Mouse (Mus musculus): ENCODE measurements around the gene Qrich1. TPM values are rescaled to one million over a fixed set of nuclear protein-coding genes. Genes with fewer than 3 reads are reported as not detected.

Gene Qrich1
- polyA plus RNA-seq, 1 experiment from 2014 or later = 85.1 TPM

- Histone ChIP-seq H3K36me3 (ENCODE audit: control insufficient read depth, insufficient read depth, low read length) (peaks cover 36% of the 10 kb centered on the region), H3K4me2 (ENCODE audit: low read length) (peak overlapping the region; percentile 85), H3K9ac (ENCODE audit: low read length) (peak overlapping the region; percentile 99), H3K27ac (replicated peaks in 1 of 2; ENCODE audit: control insufficient read depth in 1 of 2, insufficient read depth in 1 of 2, low read depth in 2 of 2, low read length in 2 of 2) (peak overlapping the region; percentile 88 to 99), H3K4me3 (ENCODE audit: control insufficient read depth in 1 of 2, insufficient read depth in 1 of 2, low read depth in 1 of 2, low read length in 2 of 2) (peak overlapping the region; percentile 79 to 98), H3K27me3 (ENCODE audit: control insufficient read depth, insufficient read depth, low read length) (no peaks in the 10 kb centered on the region), H3K4me1 (ENCODE audit: control insufficient read depth in 2 of 2, insufficient read depth in 2 of 2, low read length in 2 of 2) (peaks cover 0 to 25% of the 10 kb centered on the region in 2 experiments; a peak in 2 of 4 replicates), H3K9me3 (ENCODE audit: control insufficient read depth, low read length) (no peaks in the 10 kb centered on the region)
- ATAC-seq (ENCODE audit: insufficient number of reproducible peaks, insufficient read depth, low FRiP score, low read depth) = peak; percentile 2; the same call in 1 of the 2 replicates
- 0% methylated on average over 13 of the region's 13 CpGs for WGBS
These were observed 1.3 kb downstream of the Qrich1 start for GRCm38 (mm10) chr9:108517931-108518332.

- Histone ChIP-seq H3K27ac (replicated peaks in 1 of 2; ENCODE audit: control insufficient read depth in 1 of 2, insufficient read depth in 1 of 2, low read depth in 2 of 2, low read length in 2 of 2) (no peak overlapping the region), H3K27me3 (ENCODE audit: control insufficient read depth, insufficient read depth, low read length) (no peaks in the 10 kb centered on the region), H3K4me2 (ENCODE audit: low read length) (no peak overlapping the region), H3K4me3 (ENCODE audit: control insufficient read depth in 1 of 2, insufficient read depth in 1 of 2, low read depth in 1 of 2, low read length in 2 of 2) (no peak overlapping the region), H3K36me3 (ENCODE audit: control insufficient read depth, insufficient read depth, low read length) (peaks cover 7% of the 10 kb centered on the region), H3K9ac (ENCODE audit: low read length) (no peak overlapping the region), H3K9me3 (ENCODE audit: control insufficient read depth, low read length) (no peaks in the 10 kb centered on the region), H3K4me1 (ENCODE audit: control insufficient read depth in 2 of 2, insufficient read depth in 2 of 2, low read length in 2 of 2) (peaks cover 0 to 18% of the 10 kb centered on the region in 2 experiments; a peak in 2 of 4 replicates)
- 75% methylated on average over 2 of the region's 2 CpGs for WGBS
- no peak for ATAC-seq (ENCODE audit: insufficient number of reproducible peaks, insufficient read depth, low FRiP score, low read depth)
These were observed 5.0 kb downstream of the Qrich1 start for GRCm38 (mm10) chr9:108521604-108522003.

- Histone ChIP-seq H3K4me3 (ENCODE audit: control insufficient read depth in 1 of 2, insufficient read depth in 1 of 2, low read depth in 1 of 2, low read length in 2 of 2) (no peak overlapping the region), H3K27ac (replicated peaks in 1 of 2; ENCODE audit: control insufficient read depth in 1 of 2, insufficient read depth in 1 of 2, low read depth in 2 of 2, low read length in 2 of 2) (no peak overlapping the region), H3K9ac (ENCODE audit: low read length) (no peak overlapping the region), H3K4me2 (ENCODE audit: low read length) (no peak overlapping the region), H3K9me3 (ENCODE audit: control insufficient read depth, low read length) (no peaks in the 10 kb centered on the region), H3K27me3 (ENCODE audit: control insufficient read depth, insufficient read depth, low read length) (no peaks in the 10 kb centered on the region), H3K36me3 (ENCODE audit: control insufficient read depth, insufficient read depth, low read length) (peaks cover 13% of the 10 kb centered on the region), H3K4me1 (ENCODE audit: control insufficient read depth in 2 of 2, insufficient read depth in 2 of 2, low read length in 2 of 2) (peaks cover 0 to 18% of the 10 kb centered on the region in 2 experiments; a peak in 2 of 4 replicates)
- WGBS = 93% methylated on average over 4 of the region's 4 CpGs
- ATAC-seq (ENCODE audit: insufficient number of reproducible peaks, insufficient read depth, low FRiP score, low read depth) = no peak
These were observed 6.7 kb downstream of the Qrich1 start for GRCm38 (mm10) chr9:108523341-108523740.

- H3K9ac ChIP-seq (ENCODE audit: low read length) = no peak overlapping the region
- no peak overlapping the region for H3K4me2 ChIP-seq (ENCODE audit: low read length)
- H3K9me3 ChIP-seq (ENCODE audit: control insufficient read depth, low read length) = no peaks in the 10 kb centered on the region
- peaks cover 28% of the 10 kb centered on the region for H3K36me3 ChIP-seq (ENCODE audit: control insufficient read depth, insufficient read depth, low read length)
- WGBS = 81% methylated on average over 3 of the region's 3 CpGs
- H3K4me3 ChIP-seq (ENCODE audit: control insufficient read depth in 1 of 2, insufficient read depth in 1 of 2, low read depth in 1 of 2, low read length in 2 of 2) = no peak overlapping the region
- H3K27ac ChIP-seq (replicated peaks in 1 of 2; ENCODE audit: control insufficient read depth in 1 of 2, insufficient read depth in 1 of 2, low read depth in 2 of 2, low read length in 2 of 2) = no peak overlapping the region
- no peaks in the 10 kb centered on the region for H3K27me3 ChIP-seq (ENCODE audit: control insufficient read depth, insufficient read depth, low read length)
- ATAC-seq (ENCODE audit: insufficient number of reproducible peaks, insufficient read depth, low FRiP score, low read depth) = no peak
- H3K4me1 ChIP-seq (ENCODE audit: control insufficient read depth in 2 of 2, insufficient read depth in 2 of 2, low read length in 2 of 2) = peaks cover 0 to 8% of the 10 kb centered on the region in 2 experiments; a peak in 2 of 4 replicates
These were observed 8.8 kb downstream of the Qrich1 start for GRCm38 (mm10) chr9:108525400-108525799.

GRCm38 (mm10) chr9:108530954-108531353, 14.3 kb downstream of the Qrich1 start:
- Histone ChIP-seq H3K9ac (ENCODE audit: low read length) (no peak overlapping the region), H3K9me3 (ENCODE audit: control insufficient read depth, low read length) (no peaks in the 10 kb centered on the region), H3K36me3 (ENCODE audit: control insufficient read depth, insufficient read depth, low read length) (peaks cover 84% of the 10 kb centered on the region), H3K4me1 (ENCODE audit: control insufficient read depth in 2 of 2, insufficient read depth in 2 of 2, low read length in 2 of 2) (no peaks in the 10 kb centered on the region), H3K4me3 (ENCODE audit: control insufficient read depth in 1 of 2, insufficient read depth in 1 of 2, low read depth in 1 of 2, low read length in 2 of 2) (no peak overlapping the region), H3K27ac (replicated peaks in 1 of 2; ENCODE audit: control insufficient read depth in 1 of 2, insufficient read depth in 1 of 2, low read depth in 2 of 2, low read length in 2 of 2) (no peak overlapping the region), H3K4me2 (ENCODE audit: low read length) (no peak overlapping the region), H3K27me3 (ENCODE audit: control insufficient read depth, insufficient read depth, low read length) (no peaks in the 10 kb centered on the region)
- 76% methylated on average over 1 of the region's 1 CpGs for WGBS
- no peak for ATAC-seq (ENCODE audit: insufficient number of reproducible peaks, insufficient read depth, low FRiP score, low read depth)

GRCm38 (mm10) chr9:108531496-108531895, 14.9 kb downstream of the Qrich1 start:
- Histone ChIP-seq H3K4me1 (ENCODE audit: control insufficient read depth in 2 of 2, insufficient read depth in 2 of 2, low read length in 2 of 2) (no peaks in the 10 kb centered on the region), H3K9ac (ENCODE audit: low read length) (no peak overlapping the region), H3K4me2 (ENCODE audit: low read length) (no peak overlapping the region), H3K27me3 (ENCODE audit: control insufficient read depth, insufficient read depth, low read length) (no peaks in the 10 kb centered on the region), H3K36me3 (ENCODE audit: control insufficient read depth, insufficient read depth, low read length) (peaks cover 89% of the 10 kb centered on the region), H3K9me3 (ENCODE audit: control insufficient read depth, low read length) (no peaks in the 10 kb centered on the region), H3K27ac (replicated peaks in 1 of 2; ENCODE audit: control insufficient read depth in 1 of 2, insufficient read depth in 1 of 2, low read depth in 2 of 2, low read length in 2 of 2) (no peak overlapping the region), H3K4me3 (ENCODE audit: control insufficient read depth in 1 of 2, insufficient read depth in 1 of 2, low read depth in 1 of 2, low read length in 2 of 2) (no peak overlapping the region)
- 92% methylated on average over 1 of the region's 1 CpGs for WGBS
- no peak for ATAC-seq (ENCODE audit: insufficient number of reproducible peaks, insufficient read depth, low FRiP score, low read depth)

GRCm38 (mm10) chr9:108540846-108541245, 24.2 kb downstream of the Qrich1 start:
- H3K27ac ChIP-seq (replicated peaks in 1 of 2; ENCODE audit: control insufficient read depth in 1 of 2, insufficient read depth in 1 of 2, low read depth in 2 of 2, low read length in 2 of 2) = no peak overlapping the region
- no peak overlapping the region for H3K4me3 ChIP-seq (ENCODE audit: control insufficient read depth in 1 of 2, insufficient read depth in 1 of 2, low read depth in 1 of 2, low read length in 2 of 2)
- ATAC-seq (ENCODE audit: insufficient number of reproducible peaks, insufficient read depth, low FRiP score, low read depth) = no peak
- H3K4me1 ChIP-seq (ENCODE audit: control insufficient read depth in 2 of 2, insufficient read depth in 2 of 2, low read length in 2 of 2) = no peaks in the 10 kb centered on the region
- H3K9ac ChIP-seq (ENCODE audit: low read length) = no peak overlapping the region
- H3K36me3 ChIP-seq (ENCODE audit: control insufficient read depth, insufficient read depth, low read length) = peaks cover 95% of the 10 kb centered on the region
- no peaks in the 10 kb centered on the region for H3K9me3 ChIP-seq (ENCODE audit: control insufficient read depth, low read length)
- H3K27me3 ChIP-seq (ENCODE audit: control insufficient read depth, insufficient read depth, low read length) = no peaks in the 10 kb centered on the region
- no peak overlapping the region for H3K4me2 ChIP-seq (ENCODE audit: low read length)

- H3K4me1 ChIP-seq (ENCODE audit: control insufficient read depth in 2 of 2, insufficient read depth in 2 of 2, low read length in 2 of 2) = no peaks in the 10 kb centered on the region
- H3K36me3 ChIP-seq (ENCODE audit: control insufficient read depth, insufficient read depth, low read length) = peaks cover 96% of the 10 kb centered on the region
- no peak overlapping the region for H3K4me3 ChIP-seq (ENCODE audit: control insufficient read depth in 1 of 2, insufficient read depth in 1 of 2, low read depth in 1 of 2, low read length in 2 of 2)
- H3K9ac ChIP-seq (ENCODE audit: low read length) = no peak overlapping the region
- 91% methylated on average over 3 of the region's 3 CpGs for WGBS
- ATAC-seq (ENCODE audit: insufficient number of reproducible peaks, insufficient read depth, low FRiP score, low read depth) = no peak
- no peak overlapping the region for H3K4me2 ChIP-seq (ENCODE audit: low read length)
- H3K27me3 ChIP-seq (ENCODE audit: control insufficient read depth, insufficient read depth, low read length) = no peaks in the 10 kb centered on the region
- H3K27ac ChIP-seq (replicated peaks in 1 of 2; ENCODE audit: control insufficient read depth in 1 of 2, insufficient read depth in 1 of 2, low read depth in 2 of 2, low read length in 2 of 2) = no peak overlapping the region
- no peaks in the 10 kb centered on the region for H3K9me3 ChIP-seq (ENCODE audit: control insufficient read depth, low read length)
These were observed 29.4 kb downstream of the Qrich1 start for GRCm38 (mm10) chr9:108545986-108546385.

Data from heart, embryonic 14.5 days (tissue).